Mouse (Mus musculus): Measurements from ENCODE around the gene Stpg3. TPM values are rescaled to one million over a fixed set of nuclear protein-coding genes. Genes with fewer than 3 reads are reported as not detected.

The Stpg3 gene
- polyA plus RNA-seq, 1 experiment from 2014 or later, result not detected

- H3K27ac ChIP-seq (replicated peaks), result no peak overlapping the region
- no peak overlapping the region for H3K9ac ChIP-seq (replicated peaks)
- H3K9me3 ChIP-seq, result no peaks in the 10 kb centered on the region
- ATAC-seq (replicated peaks), result no peak
- peaks cover 6% of the 10 kb centered on the region; the same call in 1 of the 2 replicates for H3K4me1 ChIP-seq
- H3K4me3 ChIP-seq, result no peak overlapping the region
- no peak overlapping the region for H3K4me2 ChIP-seq (replicated peaks)
- WGBS, result 75% methylated on average over 4 of the region's 4 CpGs
- no peaks in the 10 kb centered on the region for H3K36me3 ChIP-seq
- H3K27me3 ChIP-seq, result peaks cover 5% of the 10 kb centered on the region; the same call in 1 of the 2 replicates
Measured at GRCm38 (mm10) chr2:25233421-25233820, 19.0 kb upstream of the Stpg3 start.

DNA sequence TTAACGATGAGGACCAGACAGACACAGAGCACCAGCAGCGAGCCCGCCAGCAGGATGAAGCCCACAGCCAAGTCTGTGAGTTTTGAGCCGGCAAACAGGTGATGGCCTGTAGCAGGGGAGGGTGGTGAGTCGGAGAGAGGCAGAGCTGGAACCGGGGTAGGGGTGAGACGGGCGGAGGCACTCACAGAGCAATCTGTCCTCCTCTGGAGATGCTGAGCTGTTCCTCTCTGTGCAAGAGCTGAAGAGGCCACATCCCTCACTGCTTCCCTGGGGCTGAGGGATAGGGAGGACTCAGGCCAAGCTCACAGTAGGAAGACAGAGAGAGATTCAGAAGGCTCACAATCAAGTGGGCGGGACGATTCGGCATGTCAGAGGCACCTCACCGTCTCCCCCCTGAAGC is 16.6 kb upstream of the Stpg3 start:
- Histone ChIP-seq H3K9ac (replicated peaks) (no peak overlapping the region), H3K36me3 (no peaks in the 10 kb centered on the region), H3K27ac (replicated peaks) (no peak overlapping the region), H3K4me3 (no peak overlapping the region), H3K9me3 (no peaks in the 10 kb centered on the region), H3K4me1 (peaks cover 8% of the 10 kb centered on the region; the same call in 1 of the 2 replicates), H3K27me3 (no peaks in the 10 kb centered on the region), H3K4me2 (replicated peaks) (no peak overlapping the region)
- ATAC-seq (replicated peaks), result no peak
- 53% methylated on average over 12 of the region's 12 CpGs for WGBS

GRCm38 (mm10) chr2:25230581-25230980 is 16.1 kb upstream of the Stpg3 start:
- Histone ChIP-seq H3K9me3 (no peaks in the 10 kb centered on the region), H3K4me1 (peaks cover 13% of the 10 kb centered on the region), H3K4me3 (no peak overlapping the region), H3K36me3 (no peaks in the 10 kb centered on the region), H3K9ac (replicated peaks) (no peak overlapping the region), H3K27ac (replicated peaks) (no peak overlapping the region), H3K27me3 (no peaks in the 10 kb centered on the region), H3K4me2 (replicated peaks) (no peak overlapping the region)
- ATAC-seq (replicated peaks), result no peak
- WGBS, result 90% methylated on average over 7 of the region's 7 CpGs

DNA sequence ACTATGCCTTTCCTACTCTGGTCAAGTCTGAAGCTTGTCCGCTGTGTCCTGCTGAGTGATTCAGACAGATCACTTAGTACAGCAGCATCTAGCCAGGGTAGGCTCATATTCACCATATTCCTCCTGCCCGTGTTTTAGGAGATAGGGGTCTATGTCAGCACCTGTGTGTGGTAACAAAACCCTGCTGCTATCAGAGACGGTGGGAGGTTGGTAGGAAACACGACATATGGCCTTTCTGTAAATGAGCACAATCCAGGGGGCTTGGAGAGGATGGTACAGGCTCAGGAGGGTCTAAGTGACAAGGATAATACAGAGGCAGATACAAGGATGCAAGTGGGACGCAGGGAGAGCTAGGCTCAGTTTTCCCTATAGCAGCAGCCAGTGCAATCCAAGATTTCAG is 15.1 kb upstream of the Stpg3 start:
- no peak overlapping the region for H3K27ac ChIP-seq (replicated peaks)
- H3K4me3 ChIP-seq, result no peak overlapping the region
- H3K9ac ChIP-seq (replicated peaks), result no peak overlapping the region
- no peak overlapping the region for H3K4me2 ChIP-seq (replicated peaks)
- no peaks in the 10 kb centered on the region for H3K9me3 ChIP-seq
- no peaks in the 10 kb centered on the region for H3K27me3 ChIP-seq
- peaks cover 17% of the 10 kb centered on the region for H3K4me1 ChIP-seq
- WGBS, result 82% methylated on average over 5 of the region's 5 CpGs
- no peak for ATAC-seq (replicated peaks)
- no peaks in the 10 kb centered on the region for H3K36me3 ChIP-seq

DNA sequence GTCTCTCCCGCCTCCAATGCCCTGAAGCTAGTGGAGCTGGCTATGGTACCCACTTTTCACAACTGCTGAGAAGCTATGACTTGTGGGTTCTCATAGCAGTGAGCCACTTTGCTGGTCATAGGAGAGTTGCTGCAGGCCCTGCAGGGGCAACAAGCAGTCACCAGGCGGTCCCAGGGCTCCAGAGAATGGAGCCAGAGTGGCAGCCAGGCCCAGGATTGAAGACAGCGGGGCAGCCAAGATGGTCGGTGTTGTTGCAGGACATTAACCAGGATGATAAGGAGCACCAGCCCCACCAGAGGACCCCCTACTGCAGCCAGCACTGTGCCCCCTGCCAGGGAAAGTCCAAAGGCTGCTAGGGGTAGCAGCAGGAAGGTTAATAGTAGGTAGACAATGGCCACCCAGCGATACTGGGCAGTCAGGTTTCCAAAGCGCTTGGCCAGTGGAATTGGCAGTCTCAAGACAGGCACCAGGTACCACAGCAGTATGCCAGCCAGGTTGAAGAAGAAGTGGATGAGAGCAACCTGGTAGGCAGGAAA is 14.6 kb upstream of the Stpg3 start:
- no peaks in the 10 kb centered on the region for H3K36me3 ChIP-seq
- peak overlapping the region; percentile 36; the same call in 1 of the 2 replicates for H3K4me2 ChIP-seq (replicated peaks)
- no peak for ATAC-seq (replicated peaks)

DNA sequence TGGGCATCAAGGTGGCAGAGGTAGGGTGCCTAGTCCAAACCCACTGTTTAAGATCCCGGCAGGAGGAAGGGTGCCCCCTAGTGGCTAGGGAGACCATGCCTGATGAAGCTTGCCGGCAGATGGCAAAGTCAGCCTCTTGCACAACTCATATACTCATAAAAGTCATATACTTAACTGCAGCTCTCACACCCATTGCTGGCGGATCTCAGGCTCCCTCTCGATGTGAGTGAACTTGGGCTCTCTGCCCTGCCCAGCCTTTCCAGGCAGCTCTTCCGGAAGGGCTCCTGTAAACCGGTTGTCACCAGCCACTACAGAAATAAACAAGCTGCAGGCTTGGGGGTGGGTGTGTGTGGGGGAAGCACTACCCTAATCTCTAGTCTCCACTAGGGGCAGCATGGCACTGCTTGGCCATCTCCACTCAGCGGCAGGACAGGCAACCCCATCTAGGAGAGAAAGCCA is 14.0 kb upstream of the Stpg3 start:
- Histone ChIP-seq H3K36me3 (no peaks in the 10 kb centered on the region), H3K9ac (replicated peaks) (peak overlapping the region; percentile 26; the same call in 1 of the 2 replicates), H3K27ac (replicated peaks) (peak overlapping the region; percentile 72), H3K4me3 (peak overlapping the region; percentile 16), H3K9me3 (no peaks in the 10 kb centered on the region), H3K4me2 (replicated peaks) (peak overlapping the region; percentile 36), H3K4me1 (peaks cover 21% of the 10 kb centered on the region), H3K27me3 (no peaks in the 10 kb centered on the region)
- ATAC-seq (replicated peaks), result no peak
- WGBS, result under 1% methylated on average over 7 of the region's 7 CpGs

More for the DNA sequence above, 14.6 kb upstream of the Stpg3 start:
- no peaks in the 10 kb centered on the region for H3K27me3 ChIP-seq
- peaks cover 17% of the 10 kb centered on the region for H3K4me1 ChIP-seq
- 71% methylated on average over 6 of the region's 6 CpGs for WGBS
- H3K9me3 ChIP-seq, result no peaks in the 10 kb centered on the region
- 0 out of 2 replicates have a peak overlapping the region, but pooled peaks have one; percentile 72 for H3K27ac ChIP-seq (replicated peaks)
- H3K9ac ChIP-seq (replicated peaks), result no peak overlapping the region
- no peak overlapping the region for H3K4me3 ChIP-seq

DNA sequence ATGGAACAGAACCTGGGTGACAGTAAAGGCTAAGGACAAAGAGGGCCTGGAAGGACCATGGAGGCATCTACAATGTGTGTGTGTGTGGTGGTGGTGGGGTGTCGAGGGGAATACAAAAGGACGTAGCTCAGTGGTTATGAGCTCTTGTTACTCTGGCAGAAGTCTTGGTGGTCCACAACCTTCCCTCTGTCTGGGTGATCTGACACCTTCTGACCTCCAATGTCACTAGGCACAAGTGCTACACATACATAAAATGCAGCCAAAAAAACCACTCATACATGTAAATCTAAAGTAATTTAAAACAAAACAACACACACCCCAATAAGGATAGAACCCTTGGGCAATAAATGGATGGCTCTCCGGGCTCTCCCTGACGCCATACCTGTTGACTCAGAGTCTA is 13.0 kb upstream of the Stpg3 start:
- no peak overlapping the region for H3K4me2 ChIP-seq (replicated peaks)
- no peak overlapping the region for H3K4me3 ChIP-seq
- H3K4me1 ChIP-seq, result peaks cover 25% of the 10 kb centered on the region
- H3K9ac ChIP-seq (replicated peaks), result no peak overlapping the region
- H3K36me3 ChIP-seq, result no peaks in the 10 kb centered on the region
- no peak for ATAC-seq (replicated peaks)
- H3K27me3 ChIP-seq, result no peaks in the 10 kb centered on the region
- no peaks in the 10 kb centered on the region for H3K9me3 ChIP-seq
- 92% methylated on average over 4 of the region's 4 CpGs for WGBS
- H3K27ac ChIP-seq (replicated peaks), result no peak overlapping the region

GRCm38 (mm10) chr2:25226864-25227263 is 12.4 kb upstream of the Stpg3 start:
- H3K4me2 ChIP-seq (replicated peaks), result no peak overlapping the region
- no peaks in the 10 kb centered on the region for H3K27me3 ChIP-seq
- no peak overlapping the region for H3K27ac ChIP-seq (replicated peaks)
- peaks cover 25% of the 10 kb centered on the region for H3K4me1 ChIP-seq
- H3K9me3 ChIP-seq, result no peaks in the 10 kb centered on the region
- H3K36me3 ChIP-seq, result peaks cover 1% of the 10 kb centered on the region; the same call in 1 of the 2 replicates
- H3K9ac ChIP-seq (replicated peaks), result no peak overlapping the region
- no peak for ATAC-seq (replicated peaks)
- 87% methylated on average over 5 of the region's 5 CpGs for WGBS
- no peak overlapping the region for H3K4me3 ChIP-seq

DNA sequence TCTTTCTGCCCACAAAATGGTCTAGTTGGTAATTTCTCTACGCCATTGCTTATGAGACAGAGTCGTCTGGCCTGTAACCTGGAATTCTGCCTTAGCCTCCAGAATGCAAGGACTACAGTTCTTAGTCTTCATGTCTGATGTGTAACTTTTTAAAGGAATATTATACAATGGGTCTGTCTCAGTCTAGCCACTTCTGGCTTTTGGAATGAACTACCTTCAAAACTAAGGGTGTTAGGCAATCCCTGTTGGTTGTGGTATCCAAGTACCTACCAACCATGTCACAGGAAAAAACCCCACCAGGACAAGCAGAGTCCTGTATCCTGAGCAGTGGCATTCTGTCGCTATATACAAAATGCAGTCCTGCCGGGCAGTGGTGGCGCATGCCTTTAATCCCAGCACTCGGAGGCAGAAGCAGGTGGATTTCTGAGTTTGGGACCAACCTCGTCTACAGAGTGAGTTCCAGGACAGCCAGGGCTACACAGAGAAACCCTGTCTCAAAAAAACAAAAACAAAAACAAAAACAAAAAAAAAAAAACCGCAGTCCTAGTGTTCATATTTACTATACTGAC is 11.5 kb upstream of the Stpg3 start:
- 0 out of 2 replicates have a peak overlapping the region, but pooled peaks have one; percentile 69 for H3K9ac ChIP-seq (replicated peaks)
- H3K4me1 ChIP-seq, result peaks cover 25% of the 10 kb centered on the region
- ATAC-seq (replicated peaks), result no peak
- H3K36me3 ChIP-seq, result peaks cover 4% of the 10 kb centered on the region; the same call in 1 of the 2 replicates
- H3K27me3 ChIP-seq, result no peaks in the 10 kb centered on the region
- H3K4me2 ChIP-seq (replicated peaks), result peak overlapping the region; percentile 45
- no peaks in the 10 kb centered on the region for H3K9me3 ChIP-seq
- peak overlapping the region; percentile 69; the same call in 1 of the 2 replicates for H3K4me3 ChIP-seq
- 77% methylated on average over 8 of the region's 8 CpGs for WGBS
- H3K27ac ChIP-seq (replicated peaks), result peak overlapping the region; percentile 99

DNA sequence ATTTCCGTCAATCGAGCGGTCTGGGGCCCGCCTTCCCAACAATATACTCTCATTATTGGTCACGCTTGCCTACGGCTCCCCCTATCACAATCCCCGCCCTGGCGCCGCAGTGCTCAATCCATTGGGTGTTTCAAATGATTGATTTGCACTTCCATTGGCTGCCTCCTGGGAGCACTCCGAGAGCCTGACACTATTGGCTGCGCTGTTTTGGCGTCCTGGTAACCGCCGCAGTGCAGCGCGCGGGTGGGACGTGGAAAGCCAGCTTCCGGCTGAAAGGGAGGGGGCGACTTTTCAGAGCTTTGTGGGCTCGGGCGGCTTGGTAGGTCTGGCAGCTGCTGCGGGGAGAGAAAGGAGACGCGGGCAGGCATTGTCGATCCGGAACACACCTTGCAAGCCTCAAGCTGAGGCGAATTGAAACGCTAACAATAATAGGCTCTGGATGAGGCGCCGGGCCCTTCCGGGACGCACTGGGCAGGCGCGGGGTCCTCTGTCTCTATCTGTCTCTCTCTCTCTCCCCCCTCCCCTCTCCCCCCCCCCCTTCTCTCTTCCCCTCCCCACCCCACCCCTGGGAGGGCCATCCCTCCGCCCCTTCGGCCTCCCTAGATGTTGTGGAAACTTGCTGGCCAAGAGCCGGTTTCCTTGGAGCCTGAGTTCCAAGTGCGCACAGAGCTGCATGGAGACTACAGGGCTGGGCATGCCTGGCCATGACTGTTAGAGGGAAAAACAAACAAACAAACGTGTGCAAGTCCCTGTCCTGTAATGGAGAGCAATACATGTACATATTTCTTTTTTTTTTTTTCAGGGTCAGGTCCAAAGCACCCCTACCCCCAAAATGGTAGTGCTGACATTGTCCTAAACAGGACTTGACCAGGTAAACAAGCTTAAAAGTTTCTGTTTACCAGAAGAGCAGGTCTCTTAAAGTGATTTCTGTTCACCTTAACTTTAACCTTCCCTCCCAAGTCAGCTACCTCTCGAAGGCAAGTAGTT is 10.6 kb upstream of the Stpg3 start:
- H3K9me3 ChIP-seq, result no peaks in the 10 kb centered on the region
- peak overlapping the region; percentile 99 for H3K27ac ChIP-seq (replicated peaks)
- peak overlapping the region; percentile 45 for H3K4me2 ChIP-seq (replicated peaks)
- H3K36me3 ChIP-seq, result peaks cover 4% of the 10 kb centered on the region; the same call in 1 of the 2 replicates
- WGBS, result 1% methylated on average over 41 of the region's 41 CpGs
- peaks cover 25% of the 10 kb centered on the region for H3K4me1 ChIP-seq
- ATAC-seq (replicated peaks), result peak; percentile 98
- peak overlapping the region; percentile 69 for H3K4me3 ChIP-seq
- no peaks in the 10 kb centered on the region for H3K27me3 ChIP-seq
- peak overlapping the region; percentile 69 for H3K9ac ChIP-seq (replicated peaks)

DNA sequence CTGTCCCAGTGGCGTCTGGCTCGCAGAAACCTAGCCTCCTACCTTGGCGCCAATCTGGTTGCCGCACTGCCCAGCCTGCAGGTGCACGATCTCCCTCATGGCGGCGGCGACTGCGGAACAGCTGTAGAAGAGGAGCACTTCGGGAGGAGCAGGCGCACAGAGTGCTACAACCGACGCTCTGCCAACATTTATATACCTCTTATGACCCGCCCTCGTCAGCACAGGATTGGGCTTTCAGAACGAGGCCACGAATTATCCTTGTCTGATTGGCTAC is 10.0 kb upstream of the Stpg3 start, which contains the start of gene Tubb4b:
Tubb4b (minus strand) TSS at position 211 of the 274 bp plus-strand sequence.
- H3K4me1 ChIP-seq, result peaks cover 25% of the 10 kb centered on the region
- peak within 1 kb of the TSS; percentile 99 for H3K27ac ChIP-seq (replicated peaks)
- WGBS, result under 1% methylated on average over 17 of the region's 17 CpGs
- no peaks in the 10 kb centered on the region for H3K9me3 ChIP-seq
- no peaks in the 10 kb centered on the region for H3K27me3 ChIP-seq
- H3K36me3 ChIP-seq, result peaks cover 4% of the 10 kb centered on the region; the same call in 1 of the 2 replicates
- ATAC-seq (replicated peaks), result no peak
- H3K4me3 ChIP-seq, result peak within 1 kb of the TSS; percentile 69
- H3K9ac ChIP-seq (replicated peaks), result peak within 1 kb of the TSS; percentile 69
- H3K4me2 ChIP-seq (replicated peaks), result peak within 1 kb of the TSS; percentile 81
